Mouse (Mus musculus): ENCODE data around the gene Med28.

- TF ChIP-seq EP300 (IDR thresholded peaks at IDR 0.05; ENCODE audit: low read depth) = no peak
- TF ChIP-seq CTCF (IDR thresholded peaks at IDR 0.05; ENCODE audit: low read depth) = no peak
Measured at GRCm38 (mm10) chr5:45481125-45481524, 38.9 kb upstream of the Med28 start.
